Mouse (Mus musculus) G1E (cell line): ENCODE measurements around the gene Slc6a13.

Experiments
- CTCF ChIP-seq: IDR thresholded peaks from 2 replicates; pipeline ENCODE4 v1.5.1; 2012; ENCODE audit warnings: low read depth, low read length, inconsistent platforms, mixed read lengths
- GATA1 ChIP-seq: IDR thresholded peaks from 2 replicates; pipeline ENCODE4 v1.6.1; 2012; ENCODE audit warnings: borderline replicate concordance, low read length, inconsistent platforms, mixed read lengths
- GATA2 ChIP-seq: IDR thresholded peaks from 2 replicates; pipeline ENCODE4 v1.6.1; 2012; ENCODE audit warnings: low read depth, low read length, inconsistent platforms, borderline replicate concordance
- POLR2AphosphoS5 ChIP-seq: IDR thresholded peaks from 2 replicates; pipeline ENCODE4 v1.6.1; 2012; ENCODE audit warnings: low read depth, low read length, inconsistent platforms; ENCODE audit not compliant: insufficient replicate concordance
- TAL1 ChIP-seq: conservative IDR thresholded peaks from 2 replicates; pipeline ENCODE4 v1.6.1; 2012; ENCODE audit warnings: low read depth, low read length, inconsistent platforms, mixed read lengths

DNA sequence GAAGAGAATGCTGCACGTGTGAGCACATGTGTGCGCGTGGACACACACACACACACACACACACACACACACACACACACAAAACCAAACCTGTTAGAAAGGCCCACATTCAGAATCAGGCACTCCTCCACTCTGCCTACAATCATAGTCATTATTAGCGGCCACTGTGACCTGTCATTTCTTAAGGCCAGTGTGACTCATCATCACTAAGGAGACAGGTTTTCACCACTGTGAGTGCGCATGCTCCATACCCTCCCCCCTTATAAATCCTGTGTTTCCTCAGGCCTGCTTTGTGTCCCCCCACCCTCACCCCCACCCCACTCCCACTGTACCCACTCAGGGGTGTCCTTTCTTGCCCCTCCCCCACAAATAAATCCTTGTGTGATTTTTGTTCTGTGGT lies 15.9 kb upstream of the Slc6a13 start:
- TF ChIP-seq CTCF (no peak), GATA1 (no peak), POLR2AphosphoS5 (no peak), TAL1 (no peak), GATA2 (no peak)
